Mouse (Mus musculus): ENCODE measurements around the gene Ncln.
"Not testable (repeated sequence)": the region's sequence is repeated elsewhere in the genome, so short reads cannot be mapped to it uniquely, and the experiment has no call there.

Gene Ncln

DNA sequence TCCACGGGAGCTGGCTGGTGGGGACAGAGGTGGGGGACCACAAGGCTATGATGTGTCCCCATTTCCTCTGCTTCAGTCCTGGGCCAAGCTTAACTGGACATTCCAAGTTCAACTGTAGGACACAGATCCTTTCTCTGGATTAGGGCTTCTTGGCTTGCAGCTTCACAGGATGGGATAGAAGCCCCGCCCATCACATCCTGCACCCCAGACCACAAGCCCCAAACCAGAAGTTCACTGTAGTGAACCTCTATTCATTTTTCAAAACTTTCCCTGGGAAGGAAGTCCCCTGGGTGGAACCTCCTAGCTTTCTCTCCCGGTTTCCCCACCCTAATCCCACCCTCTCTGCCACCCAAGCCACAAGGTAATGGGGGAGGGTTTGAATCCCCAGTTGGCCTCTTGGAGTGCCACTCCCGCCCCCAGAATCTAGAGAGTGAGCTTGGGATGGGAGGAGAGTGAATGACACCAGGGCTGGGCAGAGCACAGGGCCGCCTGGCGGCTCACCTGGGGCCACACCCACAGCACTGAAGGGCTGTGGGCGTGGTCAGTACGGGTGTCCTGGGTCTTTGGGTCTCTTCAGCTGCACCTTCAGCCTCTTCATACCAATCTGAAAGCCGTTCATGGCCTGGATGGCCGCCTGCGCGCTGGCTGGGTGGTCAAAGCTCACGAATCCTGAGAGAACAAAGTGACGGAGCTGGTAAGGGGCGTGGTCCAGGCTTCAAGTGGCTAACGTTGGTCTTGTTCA, 34.3 kb downstream of the Ncln start:
- DNase-seq: no peak

DNA sequence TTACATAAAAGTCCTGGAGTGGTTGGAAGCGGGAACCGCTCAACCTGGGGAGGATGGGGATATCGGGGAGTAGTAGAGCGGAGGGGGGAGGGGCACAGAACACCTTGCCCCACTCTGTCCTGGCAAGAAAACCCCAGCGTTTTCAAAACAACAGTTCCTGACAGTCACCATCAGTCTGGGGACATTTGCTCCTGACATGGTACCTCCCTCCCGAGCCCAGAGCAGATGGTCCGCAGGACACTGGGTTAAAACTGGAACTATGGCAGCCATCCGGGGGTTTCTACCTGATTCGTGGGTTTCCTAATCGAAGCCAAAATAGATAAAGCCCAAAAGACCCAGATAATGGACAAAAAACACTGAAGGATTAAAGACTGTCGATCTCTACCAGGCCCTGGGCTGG, 35.2 kb downstream of the Ncln start:
- DNase-seq: no peak

DNA sequence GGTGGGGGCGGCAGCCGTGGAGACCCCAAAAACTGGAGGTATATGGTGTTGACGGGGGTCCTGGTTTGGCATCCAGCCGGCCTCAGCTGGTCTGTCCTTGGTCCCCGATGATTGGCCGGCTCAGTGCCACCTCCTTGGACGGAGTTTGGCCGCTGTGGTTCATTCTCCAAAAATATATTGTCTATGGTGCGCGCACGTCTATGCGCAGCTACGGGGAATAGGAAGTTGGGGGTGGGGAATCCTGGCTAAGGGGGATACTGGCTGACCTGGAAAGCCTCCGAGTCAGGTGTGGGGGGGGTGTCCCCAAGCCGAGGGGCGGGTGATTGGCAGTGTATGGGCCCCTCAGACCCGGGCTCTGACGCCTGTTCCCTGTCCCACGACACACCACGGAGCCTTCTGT, 35.7 kb downstream of the Ncln start:
- no peak for DNase-seq

DNA sequence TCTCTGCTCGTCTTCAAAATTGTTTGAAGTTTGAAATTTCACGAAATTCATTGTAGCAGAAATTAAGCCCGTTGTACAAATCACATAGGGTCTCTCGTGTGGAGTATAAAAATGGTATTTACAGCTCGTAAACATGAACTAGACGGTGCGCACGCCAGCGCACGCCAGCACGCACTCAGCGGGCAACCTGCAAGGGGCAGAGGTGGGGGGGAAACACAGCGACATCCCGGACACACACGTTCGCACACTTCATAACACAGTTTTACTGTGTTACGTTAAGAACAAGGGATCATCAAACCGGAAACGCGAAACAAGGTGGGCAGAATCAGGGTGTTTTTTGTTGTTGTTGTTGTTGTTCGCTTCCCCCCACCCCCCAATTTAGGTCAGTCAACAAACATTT, 36.8 kb downstream of the Ncln start:
- no peak for DNase-seq

DNA sequence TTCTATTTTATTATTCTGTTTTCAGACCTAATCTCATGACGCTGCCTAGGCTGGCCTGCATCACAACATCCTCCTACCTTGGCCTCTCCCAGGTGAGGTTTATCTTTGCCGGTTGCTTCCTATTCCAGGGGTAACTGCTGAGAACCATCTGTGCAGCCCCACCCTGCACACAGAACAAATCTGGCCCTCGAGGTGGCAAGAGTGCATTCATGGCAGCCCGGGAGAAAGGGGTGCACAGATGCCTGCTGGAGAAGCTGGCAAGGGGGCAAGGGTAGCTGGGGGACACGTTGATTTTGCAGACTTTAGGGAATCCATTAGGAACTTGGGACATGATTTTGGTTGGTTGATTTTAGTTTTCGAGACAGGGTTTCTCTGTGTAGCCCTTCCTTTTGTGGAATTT, 37.9 kb downstream of the Ncln start:
- DNase-seq: no peak

DNA sequence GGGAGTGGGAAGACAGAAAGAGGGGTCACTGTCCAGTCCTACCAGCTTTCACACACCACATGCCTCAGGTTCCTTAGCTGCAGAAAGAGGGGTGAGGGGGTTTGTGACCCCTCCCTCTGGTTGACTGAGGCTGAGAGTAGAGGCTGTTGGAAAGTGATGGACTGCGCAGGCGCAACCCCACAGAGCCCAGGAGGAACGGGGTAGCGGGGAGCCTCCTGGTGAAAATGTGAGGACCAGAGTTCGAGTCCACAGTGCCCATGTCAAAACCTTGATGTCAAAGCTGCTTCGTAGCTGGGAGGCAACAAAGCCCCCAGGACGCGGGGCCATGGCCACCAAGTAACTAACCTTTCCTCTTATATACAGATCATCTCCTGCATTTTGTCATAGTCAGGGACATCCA, 38.6 kb downstream of the Ncln start:
- DNase-seq: no peak

DNA sequence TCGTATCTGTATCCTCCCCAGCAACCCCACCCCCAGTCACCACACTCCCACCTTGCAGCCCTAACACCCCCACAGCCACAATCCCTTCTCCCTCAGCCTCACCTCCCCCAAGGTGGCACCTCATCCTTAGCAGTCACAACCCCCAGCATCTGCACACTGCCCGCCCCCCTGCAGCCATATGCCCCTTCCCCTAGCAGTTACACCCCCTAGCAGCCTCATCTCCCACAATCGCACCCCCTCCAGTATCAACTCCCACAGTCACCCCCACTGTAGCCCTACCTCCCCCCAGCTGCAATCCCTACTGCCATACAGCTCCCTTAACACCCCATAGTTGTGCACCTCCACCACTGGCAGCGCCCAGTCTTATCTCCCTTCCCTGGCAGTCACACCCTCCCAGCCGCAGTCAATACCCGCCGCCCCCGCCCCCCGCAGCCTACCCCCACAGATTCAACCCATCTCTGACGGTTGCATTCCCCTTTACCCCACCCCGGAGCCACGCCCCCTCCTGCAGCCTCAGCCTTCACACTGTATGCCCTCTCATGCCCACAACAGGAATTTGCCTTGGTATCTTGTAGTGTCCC, 39.1 kb downstream of the Ncln start:
- DNase-seq: no peak

DNA sequence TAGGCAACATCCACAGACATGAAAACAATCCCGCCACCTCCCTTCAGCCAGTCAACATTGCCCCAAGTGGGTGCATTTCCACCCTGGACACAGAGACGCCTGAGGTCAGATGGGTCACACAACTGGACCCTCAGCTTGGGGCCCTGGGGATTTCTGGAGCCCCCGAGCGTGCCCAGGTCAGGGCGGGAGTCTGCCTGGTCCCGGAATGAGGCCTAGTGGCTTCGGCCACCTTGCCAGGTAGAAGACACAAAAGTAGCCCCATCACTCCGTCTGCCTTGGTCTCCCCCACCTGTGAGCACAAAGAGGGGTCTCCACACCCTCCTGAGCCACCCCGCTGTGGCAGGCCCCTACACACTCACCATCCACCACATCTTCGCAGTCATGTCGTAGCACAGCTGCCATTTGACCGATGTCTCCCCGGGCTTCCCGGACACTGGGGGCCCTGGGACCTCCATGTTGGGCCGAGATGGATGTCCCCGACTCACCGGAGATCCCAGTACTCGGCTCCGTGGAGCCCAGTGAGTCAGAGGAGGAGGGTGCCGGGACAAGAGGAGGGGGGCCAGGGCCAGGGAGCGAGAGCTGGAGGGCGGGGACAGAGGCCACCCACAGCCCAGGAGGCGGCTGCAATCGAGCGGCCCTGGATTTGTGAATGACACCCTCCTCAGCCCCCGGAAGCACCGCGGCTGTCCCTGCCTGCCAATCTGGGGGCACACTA, 40.9 kb downstream of the Ncln start, which contains the start of gene Nfic:
Gene Nfic, minus strand, starts transcription at position 455 of the 715 bp plus-strand sequence.
- DNase-seq: peak in 1 of 2 experiments; percentile 20

DNA sequence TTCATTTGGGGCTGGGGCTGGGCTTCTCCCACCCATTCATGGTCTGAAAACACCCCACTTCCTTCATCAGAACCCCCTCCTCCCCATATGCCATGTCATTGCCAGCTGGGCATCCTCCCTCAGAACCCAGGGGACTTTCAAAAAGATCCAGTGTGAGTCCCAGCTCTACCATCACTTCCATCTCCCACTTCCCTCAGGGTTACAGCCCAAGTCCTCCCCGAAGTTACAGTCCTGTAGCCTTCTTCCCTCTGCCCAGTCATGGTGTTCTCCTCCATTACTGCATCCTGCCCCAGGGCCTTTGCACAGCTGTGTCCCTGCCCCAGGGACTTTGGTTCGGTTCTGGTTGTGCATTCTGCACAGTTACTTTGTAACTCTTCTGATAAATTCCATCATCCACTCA, 42.1 kb downstream of the Ncln start:
- no peak for DNase-seq

DNA sequence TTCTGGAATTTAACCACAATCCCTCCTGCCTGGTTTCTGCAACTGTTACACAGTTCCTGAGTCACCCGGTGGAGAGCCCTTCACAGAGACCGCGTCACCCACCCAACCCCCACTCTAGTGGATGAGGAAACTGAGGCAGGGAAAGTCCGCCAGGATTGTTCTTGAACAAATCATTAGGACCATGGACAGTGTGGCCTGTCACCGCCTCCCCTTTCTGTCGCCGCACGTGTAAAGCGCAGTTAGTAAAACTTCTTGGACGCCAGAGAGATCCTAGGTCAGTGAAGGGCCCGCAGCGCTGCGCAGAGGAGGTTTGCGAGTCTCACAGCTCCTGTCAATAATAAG, 43.3 kb downstream of the Ncln start:
- no peak for DNase-seq

DNA sequence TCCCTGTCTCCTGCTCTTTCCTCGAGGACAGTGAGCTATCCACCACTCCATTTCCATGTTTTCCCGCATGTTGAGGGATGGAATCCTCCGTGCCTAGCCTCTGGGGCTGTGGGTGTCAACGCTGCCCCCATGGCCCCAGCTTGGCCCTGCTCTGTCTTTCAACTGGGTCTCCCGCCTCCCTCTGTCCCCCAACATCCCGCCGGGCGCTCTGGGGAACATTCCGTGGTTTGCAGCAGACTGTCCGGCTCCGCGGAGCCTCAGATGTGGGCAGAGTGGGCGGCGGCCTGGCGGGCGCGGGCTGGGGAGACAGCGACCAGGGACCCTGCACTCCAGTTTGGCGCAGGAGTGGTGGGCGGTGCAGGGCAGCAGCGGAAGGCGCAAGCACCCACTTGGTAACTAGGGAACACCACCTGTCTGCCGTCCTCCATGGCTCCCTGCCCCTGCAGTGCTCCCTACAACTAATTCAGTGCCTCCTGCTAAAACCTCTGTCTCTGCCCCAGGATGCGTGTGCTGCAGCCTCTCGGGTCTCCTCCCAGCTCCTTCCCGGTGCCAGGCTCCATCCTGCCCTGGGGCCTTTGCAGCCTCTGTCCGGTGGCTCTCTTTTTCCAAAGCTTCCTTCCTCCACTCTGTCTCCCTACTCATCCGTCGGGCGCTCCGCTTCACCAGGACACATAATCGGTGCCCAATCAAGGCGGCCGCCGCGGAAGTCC, 43.8 kb downstream of the Ncln start:
- peak in 1 of 2 experiments; percentile 25 for DNase-seq

DNA sequence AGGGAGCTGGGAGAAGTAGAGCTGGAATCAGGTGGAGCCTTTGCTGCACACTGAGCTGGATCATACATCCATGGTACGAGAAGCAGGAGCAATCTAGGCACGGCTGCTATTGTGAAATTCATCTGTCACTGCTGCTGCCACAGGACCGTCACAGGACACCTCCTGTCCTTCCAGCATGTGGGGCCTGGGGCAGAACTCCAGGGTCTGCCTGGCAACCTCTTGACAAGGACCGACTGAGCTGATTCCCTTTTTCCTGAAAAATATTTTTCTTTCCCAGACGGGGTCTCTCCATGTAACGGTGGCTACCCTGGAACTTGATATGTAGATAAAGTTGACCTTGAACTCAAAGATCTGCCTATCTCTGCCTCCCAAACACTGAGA, 44.8 kb downstream of the Ncln start:
- no peak for DNase-seq

DNA sequence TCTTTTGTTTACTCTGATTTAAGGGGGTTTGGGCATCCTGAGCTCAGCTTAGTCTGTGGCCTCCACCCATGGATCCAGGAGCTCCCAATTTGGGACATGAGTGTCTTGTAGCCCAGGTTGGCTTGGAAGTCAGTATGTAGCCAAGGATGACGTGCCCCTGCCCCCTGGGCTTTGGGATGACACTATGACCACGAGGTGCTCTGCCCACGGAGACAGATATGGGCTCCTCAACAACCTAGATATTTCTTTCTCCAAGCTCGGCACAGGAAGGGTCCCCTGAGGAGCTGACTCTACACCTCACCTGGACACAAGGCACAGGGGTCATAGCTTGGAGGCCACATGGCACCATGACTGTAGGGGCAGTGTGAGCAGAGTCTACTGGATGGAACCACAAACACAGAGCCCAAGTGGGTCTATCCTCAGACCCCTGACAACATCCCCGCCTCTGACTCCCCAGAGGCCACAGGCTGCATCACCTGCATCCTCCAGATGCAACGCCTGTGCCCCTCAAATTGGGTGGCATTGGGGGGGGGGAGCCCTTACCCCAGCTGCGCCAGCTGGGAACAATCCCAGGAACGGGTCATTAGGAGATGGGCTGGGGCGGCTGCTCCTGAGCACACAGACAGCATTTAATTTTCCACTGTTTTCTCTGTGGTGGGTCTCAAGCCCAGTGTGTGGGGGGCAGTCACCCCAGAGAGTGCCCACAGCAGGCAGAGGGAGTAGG, 45.4 kb downstream of the Ncln start:
- DNase-seq: no peak

DNA sequence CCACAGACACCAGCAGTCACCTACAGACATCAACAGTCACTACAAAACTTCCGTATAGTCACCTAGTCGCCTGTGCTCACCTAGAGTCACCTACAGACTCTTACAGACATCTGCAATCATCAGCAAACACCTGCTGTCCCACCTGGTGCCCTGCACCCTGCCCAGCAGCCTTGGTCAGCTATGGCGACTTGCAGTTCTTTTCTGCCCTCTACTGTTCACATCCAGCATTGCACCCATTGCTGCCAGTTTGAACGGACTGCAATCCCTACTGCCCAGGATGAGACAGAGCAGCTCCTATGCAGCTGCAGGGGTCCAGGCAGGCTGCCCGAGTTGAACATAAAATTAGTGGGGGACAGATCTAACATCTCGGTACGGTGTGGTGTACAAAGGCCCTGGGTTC, 46.1 kb downstream of the Ncln start:
- DNase-seq: peak; percentile 66 to 87

DNA sequence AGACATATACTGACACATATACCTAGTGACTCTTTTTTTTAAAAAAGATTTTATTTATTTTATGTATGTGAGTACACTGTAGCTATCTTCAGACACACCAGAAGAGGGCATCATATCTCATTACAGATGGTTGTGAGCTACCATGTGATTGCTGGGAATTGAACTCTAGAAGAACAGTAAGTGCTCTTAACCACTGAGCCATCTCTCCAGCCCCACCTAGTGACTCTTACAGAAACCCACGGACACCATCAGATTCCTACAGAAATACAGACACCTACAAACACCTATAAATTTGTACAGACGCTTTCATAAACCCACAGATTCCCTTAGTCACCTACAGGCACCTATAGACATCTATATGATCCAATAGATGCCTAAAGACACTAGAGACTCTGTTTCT, 50.7 kb downstream of the Ncln start:
- DNase-seq: not testable (repeated sequence)

DNA sequence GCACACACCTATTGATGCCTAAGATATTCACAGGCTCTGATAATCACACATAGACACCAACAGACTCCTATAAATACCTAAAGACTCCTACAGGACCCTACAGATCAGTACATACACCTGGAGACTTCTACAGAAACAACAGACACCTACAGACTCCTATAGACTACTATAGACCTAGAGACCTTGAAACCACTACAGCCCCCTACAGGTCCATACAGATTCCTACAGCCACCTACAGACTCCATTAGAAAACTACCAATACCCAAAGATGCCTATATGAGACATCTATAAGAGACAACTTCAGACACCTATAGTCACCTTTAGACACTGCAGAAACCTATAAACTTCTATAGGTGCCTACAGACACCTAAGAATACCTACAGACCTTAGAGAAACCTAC, 55.2 kb downstream of the Ncln start:
- DNase-seq: no peak
